Mouse (Mus musculus) thymus, postnatal 0 days (tissue): Measurements from ENCODE around the gene Endou. TPM values are rescaled to one million over a fixed set of nuclear protein-coding genes. Genes with fewer than 3 reads are reported as not detected.
A peak's percentile ranks its signal among the peaks of the same experiment; 100 is the strongest.
"Not testable (repeated sequence)": the region's sequence is repeated elsewhere in the genome, so short reads cannot be mapped to it uniquely, and the experiment has no call there.

Experiments
- DNase-seq: peaks from one replicate; pipeline ENCODE4 v3.0.0-alpha.2; 2015; ENCODE audit warnings: low spot score
- polyA plus RNA-seq: library from polyadenylated mRNA; unstranded; fragments of >200 nt; fragmentation: Nextera tagmentation; extraction: Ambion mirVana; gene quantifications from 2 replicates; pipeline ENCODE4 v1.2.1, GENCODE M21; 2015

Endou gene
- polyA plus RNA-seq, 1 experiment from 2014 or later: 186 TPM

GRCm38 (mm10) chr15:97693411-97693810, 37.7 kb downstream of the Endou start:
- no peak for DNase-seq

DNA sequence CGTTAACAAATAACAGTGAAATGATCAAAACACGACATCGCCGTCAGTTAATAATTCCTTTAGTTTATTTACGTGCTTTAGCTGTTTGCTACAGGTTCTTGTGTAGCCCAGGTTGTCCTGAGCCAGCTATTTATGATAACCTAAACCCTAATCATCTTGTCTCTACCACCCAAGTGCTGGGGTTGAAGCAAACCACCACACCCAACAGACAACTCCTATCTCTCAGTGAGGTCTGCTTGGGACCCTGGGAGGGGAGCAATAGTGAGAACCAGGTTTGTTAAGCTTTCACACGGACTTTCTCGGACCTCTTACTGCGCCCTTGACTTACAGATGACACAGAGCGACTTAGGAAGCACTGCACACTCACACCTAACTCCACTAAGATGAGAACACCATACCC, 47.0 kb downstream of the Endou start:
- DNase-seq: no peak

DNA sequence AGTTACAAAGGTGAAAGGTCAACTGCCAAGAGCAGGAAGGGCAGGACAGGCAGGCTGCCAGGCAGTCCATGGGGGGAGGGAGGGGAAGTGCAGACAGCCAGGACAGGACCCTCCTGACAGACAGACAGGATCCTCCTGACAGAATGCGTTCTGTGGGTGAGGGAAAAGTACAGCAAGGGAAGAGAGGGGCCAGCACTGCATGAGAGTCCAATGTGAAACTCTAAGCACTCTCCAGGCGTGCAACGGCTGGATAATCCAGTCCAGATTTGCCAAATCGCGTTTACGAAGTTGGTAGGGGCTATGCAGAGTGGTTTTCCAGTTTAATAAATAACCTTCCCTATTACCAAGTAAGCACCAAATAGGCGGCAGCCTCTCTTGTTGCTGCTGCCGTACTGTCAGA, 49.1 kb downstream of the Endou start:
- no peak for DNase-seq

- DNase-seq: no peak
These were observed 51.0 kb downstream of the Endou start for GRCm38 (mm10) chr15:97679991-97680681.

DNA sequence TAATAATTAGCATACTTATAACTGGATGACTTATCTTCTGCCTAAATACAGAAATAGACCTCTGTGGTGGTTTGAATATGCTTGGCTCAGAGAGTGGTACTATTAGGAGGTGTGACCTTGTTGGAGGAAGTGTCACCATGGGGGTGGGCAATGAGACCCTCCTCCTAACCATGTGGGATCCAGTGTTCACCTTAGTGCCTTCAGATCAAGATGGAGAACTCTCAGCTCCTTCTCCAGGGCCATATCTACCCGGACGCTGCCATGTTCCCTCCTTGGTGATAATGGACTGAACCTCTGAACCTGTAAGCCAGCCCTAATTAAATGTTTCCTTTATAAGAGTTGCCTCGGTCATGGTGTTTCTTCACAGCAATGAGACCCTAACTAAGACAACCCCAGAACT, 53.8 kb downstream of the Endou start:
- no peak for DNase-seq

DNA sequence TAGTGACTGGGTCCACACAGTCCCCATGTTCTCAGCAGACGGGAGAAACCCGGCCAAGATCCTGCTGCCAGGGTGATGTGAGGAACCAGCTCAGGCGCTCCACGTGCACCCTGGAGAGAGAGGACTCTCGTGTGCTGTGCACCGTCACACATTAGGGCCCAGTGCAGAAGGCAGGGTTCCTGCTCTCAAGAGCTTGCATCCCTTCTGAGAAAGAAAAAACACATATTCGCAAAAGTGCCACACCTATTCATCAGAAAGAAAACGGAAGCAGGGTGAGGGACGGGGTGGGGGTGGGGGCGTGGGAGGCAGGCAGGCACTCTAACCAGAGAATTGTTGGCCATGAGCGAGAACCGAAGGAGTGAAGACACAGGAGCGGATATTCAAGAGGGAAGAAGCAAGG, 55.2 kb downstream of the Endou start:
- no peak for DNase-seq

GRCm38 (mm10) chr15:97674423-97674822, 56.7 kb downstream of the Endou start:
- no peak for DNase-seq

DNA sequence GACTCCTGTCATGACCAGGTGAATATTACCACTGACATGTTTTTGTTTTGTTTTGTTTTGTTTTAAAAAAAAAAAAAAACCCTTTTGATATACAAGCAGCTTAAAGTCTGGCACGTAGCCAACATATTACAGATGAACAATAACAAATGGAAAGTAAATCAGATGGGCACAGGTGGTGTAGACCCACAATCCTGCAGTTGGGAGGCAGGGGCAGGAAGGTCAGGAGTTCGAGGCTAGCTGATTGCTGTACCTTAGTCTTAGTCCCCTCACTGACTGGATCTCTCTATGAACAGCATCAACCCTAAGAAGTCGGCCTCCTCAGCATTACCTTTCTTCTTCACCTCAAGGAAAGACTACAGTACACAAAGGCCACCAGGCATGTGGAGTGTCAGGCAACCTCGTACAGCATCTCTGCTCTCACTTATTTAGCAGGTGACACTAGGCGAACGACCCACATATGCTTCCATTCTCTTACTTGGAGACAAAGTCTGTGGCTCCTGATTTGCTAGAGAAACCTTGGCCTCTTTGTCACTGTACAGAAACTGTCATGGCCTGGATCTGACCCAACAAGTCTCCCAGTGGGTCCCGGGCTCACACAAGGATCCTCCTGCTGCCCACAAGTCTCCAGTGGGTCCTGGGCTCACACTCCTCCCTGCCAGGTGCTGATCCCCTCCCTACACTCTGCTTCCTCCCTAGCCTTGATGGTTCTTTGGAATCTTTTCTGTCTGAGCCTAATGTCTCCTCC, 57.7 kb downstream of the Endou start:
- DNase-seq: no peak

- DNase-seq: no peak
These were observed 58.9 kb downstream of the Endou start for GRCm38 (mm10) chr15:97672211-97672765.

DNA sequence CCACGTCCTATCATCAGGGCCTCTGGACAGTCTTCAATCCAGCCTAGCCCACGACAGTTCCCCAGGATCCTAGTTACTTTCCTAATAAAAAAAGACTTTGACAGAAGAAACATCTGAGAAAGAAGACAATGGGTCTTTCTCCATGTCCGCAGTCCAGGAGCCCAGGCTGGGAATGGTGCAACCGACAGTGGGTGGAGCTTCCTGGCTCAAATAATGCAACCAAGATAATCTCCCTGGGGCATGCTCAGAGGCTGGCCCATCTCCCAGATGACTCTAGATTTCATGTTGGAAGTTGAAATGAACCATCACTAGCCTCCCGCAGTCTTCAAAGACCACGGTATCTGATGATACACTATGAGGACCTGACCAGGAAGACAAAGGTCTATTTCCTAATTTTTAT, 60.6 kb downstream of the Endou start:
- DNase-seq: no peak

DNA sequence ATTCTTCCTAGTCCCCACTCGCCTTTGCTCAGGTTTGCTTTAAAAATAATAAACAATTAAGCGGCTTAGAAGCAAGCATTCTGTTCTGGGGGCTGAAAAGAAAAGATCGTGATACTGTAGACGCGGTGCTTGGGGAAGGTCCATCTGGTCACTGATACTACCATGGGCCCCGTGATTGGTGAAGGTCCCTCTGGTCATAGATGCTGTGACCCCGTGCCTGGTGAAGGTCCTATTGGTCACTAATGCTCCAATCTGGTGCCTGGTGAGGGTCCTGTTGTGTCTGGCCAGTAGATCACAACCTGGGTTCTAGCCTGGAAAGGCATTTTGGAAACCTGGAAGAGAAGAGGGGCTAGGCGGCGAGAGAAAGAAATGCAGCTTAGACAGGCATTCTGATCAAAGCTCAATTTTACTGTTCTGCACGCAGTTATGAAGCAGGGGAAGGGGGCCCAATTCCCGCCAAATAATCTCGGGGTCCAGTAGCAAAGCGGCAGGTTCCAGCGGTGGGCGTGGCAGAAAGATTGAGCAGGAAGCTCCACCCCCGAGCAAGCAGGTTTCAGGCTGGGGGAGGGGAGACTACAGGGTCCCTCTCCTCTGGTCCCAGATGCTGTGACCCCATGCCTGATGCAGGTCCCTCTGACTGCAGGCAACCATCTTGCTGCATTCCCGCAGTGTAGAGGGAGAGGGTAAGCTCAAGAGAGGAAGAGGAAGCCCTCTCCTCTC, 62.8 kb downstream of the Endou start:
- DNase-seq: not testable (repeated sequence)

- DNase-seq: peak; percentile 86
These were observed 63.7 kb downstream of the Endou start for GRCm38 (mm10) chr15:97667437-97667836.

DNA sequence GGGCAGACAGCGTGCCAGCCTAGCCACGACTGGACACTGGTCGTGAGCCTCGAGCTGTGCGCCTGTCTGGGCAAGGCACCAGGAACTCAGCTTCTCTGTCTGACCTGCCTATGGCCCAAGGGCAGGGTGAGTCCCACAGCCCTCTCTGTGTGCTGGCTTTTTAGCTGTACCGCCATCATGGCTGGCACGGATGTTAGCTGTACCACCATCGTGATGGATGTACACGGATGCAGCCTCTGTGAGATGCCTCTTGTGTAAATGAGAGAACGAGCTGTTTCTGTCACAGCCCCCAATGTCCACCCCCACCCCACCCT, 64.7 kb downstream of the Endou start:
- DNase-seq: no peak

GRCm38 (mm10) chr15:97665770-97666456, 65.2 kb downstream of the Endou start:
- DNase-seq: peak; percentile 27

DNA sequence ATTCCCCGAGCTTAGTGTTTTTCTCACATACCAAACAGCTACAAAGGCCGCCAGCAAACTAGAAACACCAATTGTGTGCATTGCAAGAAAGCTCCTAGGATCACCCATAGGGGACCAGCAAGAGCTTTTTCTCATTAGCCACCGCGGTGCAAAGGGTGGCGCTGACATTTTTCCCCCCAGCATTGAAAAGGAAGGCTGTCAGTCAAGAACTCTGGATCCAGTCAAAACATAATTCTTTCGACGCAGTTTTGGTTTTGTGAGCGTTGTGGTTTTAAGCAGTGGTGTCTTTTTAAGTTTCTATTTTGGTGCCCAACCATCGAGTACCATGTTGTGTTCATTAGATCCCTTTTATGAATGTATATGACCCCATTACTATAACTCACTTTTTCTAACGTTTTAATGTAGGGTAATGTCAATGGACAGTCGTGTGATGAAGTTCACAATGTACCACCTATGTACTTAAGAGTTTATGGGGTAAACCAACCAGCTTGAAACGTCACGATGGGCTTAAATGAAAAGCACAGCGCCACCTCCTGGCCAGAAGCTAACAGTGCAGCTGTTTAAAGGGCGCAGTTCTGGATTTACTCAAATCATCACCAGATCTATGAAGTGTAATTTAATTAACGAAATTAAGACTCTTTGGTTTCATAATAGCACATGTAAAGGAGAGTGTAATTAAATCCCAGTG, 66.0 kb downstream of the Endou start:
- DNase-seq: peak; percentile 70

GRCm38 (mm10) chr15:97663750-97664406, 67.3 kb downstream of the Endou start:
- DNase-seq: peak; percentile 86
